In genomic region chr16:90917156-90917555, GRCm38 (mm10) we compare ENCODE assay signal across 25 mouse cellular contexts.
"Had no signal": no experiment of that assay in that cellular context is flagged by ENCODE, and none has a peak within 500 bp of the region (broad histone marks: within the 10 kb centered on the region; RNA-seq: fewer than 3 reads in every experiment).

No protein-coding gene starts in this region.

- H3K4me1 ChIP-seq: intestine, embryonic 15.5 days; limb, embryonic 12.5 days; liver, embryonic 13.5 days; liver, embryonic 15.5 days had no signal

- DNase-seq: gastrocnemius, adult 2 months; gastrocnemius, postnatal 10 days; gastrocnemius, postnatal 25 days; heart, adult 18-20 months; heart, postnatal 10 days; heart, postnatal 4 days; kidney, adult 2 months; kidney, postnatal 10 days; liver; liver, embryonic 13.5 days; liver, postnatal 0 days had no signal

- H3K4me2 ChIP-seq: heart, embryonic 12.5 days; hindbrain, embryonic 12.5 days; hindbrain, embryonic 14.5 days; intestine, embryonic 15.5 days; limb, embryonic 12.5 days; liver, embryonic 11.5 days; liver, embryonic 13.5 days; liver, embryonic 15.5 days had no signal

- H3K27ac ChIP-seq: hindbrain, embryonic 10.5 days; hindbrain, embryonic 12.5 days; hindbrain, embryonic 14.5 days; intestine, embryonic 15.5 days; layer of hippocampus, adult 2 months; left cerebral cortex, adult 2 months; limb, embryonic 10.5 days; limb, embryonic 12.5 days; liver, embryonic 13.5 days; liver, embryonic 15.5 days had no signal

- H3K9ac ChIP-seq: heart, embryonic 12.5 days; hindbrain, embryonic 12.5 days; hindbrain, embryonic 14.5 days; intestine, embryonic 15.5 days; limb, embryonic 12.5 days; liver, embryonic 13.5 days; liver, embryonic 15.5 days; liver, postnatal 0 days had no signal

- H3K36me3 ChIP-seq: heart, embryonic 12.5 days; hindbrain, embryonic 10.5 days; hindbrain, embryonic 12.5 days; intestine, embryonic 15.5 days; limb, embryonic 10.5 days; limb, embryonic 12.5 days; liver, embryonic 13.5 days; liver, embryonic 15.5 days had no signal

- H3K9me3 ChIP-seq: hindbrain, embryonic 10.5 days; hindbrain, embryonic 12.5 days; intestine, embryonic 15.5 days; limb, embryonic 10.5 days; limb, embryonic 12.5 days; liver, embryonic 13.5 days; liver, embryonic 15.5 days had no signal

- H3K4me3 ChIP-seq: gastrocnemius, adult 2 months; heart, embryonic 12.5 days; hindbrain, embryonic 10.5 days; hindbrain, embryonic 12.5 days; intestine, embryonic 15.5 days; layer of hippocampus, adult 2 months; left cerebral cortex, adult 2 months; limb, embryonic 10.5 days; limb, embryonic 12.5 days; liver, embryonic 13.5 days; liver, embryonic 15.5 days had no signal

- H3K27me3 ChIP-seq: heart, embryonic 12.5 days; hindbrain, embryonic 12.5 days; intestine, embryonic 15.5 days had no signal

- ATAC-seq: hindbrain, embryonic 16.5 days; inflammation-experienced regulatory T-cells, adult 6 months; intestine, embryonic 15.5 days; intestine, postnatal 0 days; liver, postnatal 0 days had no signal
